Mouse (Mus musculus) embryonic fibroblast, embryonic 13.5 days (primary cell): ENCODE measurements around the gene Epn1.

Experiments
- CTCF ChIP-seq: IDR thresholded peaks from 2 replicates; pipeline ENCODE4 v1.5.1; 2011; ENCODE audit warnings: mild to moderate bottlenecking, control low read depth, low read length, moderate library complexity, borderline replicate concordance; ENCODE audit not compliant: insufficient read depth
- POLR2A ChIP-seq: IDR thresholded peaks from 2 replicates; pipeline ENCODE4 v1.6.1; 2011; ENCODE audit warnings: low read depth, mild to moderate bottlenecking, control low read depth, low read length, moderate library complexity

GRCm38 (mm10) chr7:5057804-5058203 is 22.2 kb upstream of the Epn1 start:
- TF ChIP-seq CTCF (no peak), POLR2A (no peak)
